Mouse (Mus musculus) heart, embryonic 12.5 days (tissue): ENCODE results near the gene Tox4. TPM values are rescaled to one million over a fixed set of nuclear protein-coding genes. Genes with fewer than 3 reads are reported as not detected.

Experiments
- ATAC-seq: fragments of 200-750 bp; cut with Nextera tagmentation; 2 replicates; pipeline ENCODE4 v1.8.0; 2017; ENCODE audit warnings: moderate TSS enrichment, moderate library complexity; ENCODE audit not compliant: insufficient number of reproducible peaks, low FRiP score
- H3K27ac ChIP-seq: fragments of 300-500 bp; sonication (generic); 2 replicates; pipeline ENCODE4 v1.5.1; 2016; ENCODE audit warnings: mild to moderate bottlenecking, moderate library complexity; ENCODE audit not compliant: poor library complexity, severe bottlenecking
- H3K27me3 ChIP-seq: fragments of 300-500 bp; sonication (generic); replicated peaks from 2 replicates; pipeline ENCODE4 v1.6.1; 2016; ENCODE audit warnings: mild to moderate bottlenecking, moderate library complexity
- H3K36me3 ChIP-seq: fragments of 300-500 bp; sonication (generic); 2 replicates; pipeline ENCODE4 v1.6.1; 2016; ENCODE audit warnings: mild to moderate bottlenecking, moderate library complexity
- H3K4me1 ChIP-seq: fragments of 300-500 bp; sonication (generic); replicated peaks from 2 replicates; pipeline ENCODE4 v1.6.1; 2016; ENCODE audit warnings: mild to moderate bottlenecking
- H3K4me2 ChIP-seq: fragments of 300-500 bp; sonication (generic); 2 replicates; pipeline ENCODE4 v1.6.1; 2016; ENCODE audit warnings: mild to moderate bottlenecking, moderate library complexity
- H3K4me3 ChIP-seq: fragments of 300-500 bp; sonication (generic); 2 replicates; pipeline ENCODE4 v1.5.1; 2016; ENCODE audit warnings: mild to moderate bottlenecking
- H3K9ac ChIP-seq: fragments of 300-500 bp; sonication (generic); 2 replicates; pipeline ENCODE4 v1.6.1; 2016; ENCODE audit warnings: mild to moderate bottlenecking, moderate library complexity
- H3K9me3 ChIP-seq: fragments of 300-500 bp; sonication (generic); replicated peaks from 2 replicates; pipeline ENCODE4 v1.6.1; 2016; ENCODE audit warnings: mild to moderate bottlenecking, moderate library complexity
- WGBS: fragments of 180-500 bp; shearing (Covaris S2); methylation state at CpG from one replicate; pipeline ENCODE4 v1.1.7; 2016; 5-methylcytosine and 5-hydroxymethylcytosine counted together
- polyA plus RNA-seq: library from polyadenylated mRNA; unstranded; fragments of >200 nt; fragmentation: Nextera tagmentation; extraction: Ambion mirVana; gene quantifications from 2 replicates; pipeline ENCODE4 v1.2.1, GENCODE M21; 2016

The Tox4 gene
- polyA plus RNA-seq, 1 experiment from 2014 or later: 35.8 TPM

- peaks cover 9% of the 10 kb centered on the region for H3K27me3 ChIP-seq
- no peak for ATAC-seq
- no peaks in the 10 kb centered on the region for H3K36me3 ChIP-seq
- 30% methylated on average over 21 of the region's 21 CpGs for WGBS
- no peak overlapping the region for H3K4me3 ChIP-seq
- no peaks in the 10 kb centered on the region for H3K4me1 ChIP-seq
- no peak overlapping the region for H3K27ac ChIP-seq
- H3K9me3 ChIP-seq: peaks cover under 1% of the 10 kb centered on the region; the same call in 1 of the 2 replicates
- peak overlapping the region; percentile 47 for H3K4me2 ChIP-seq
- no peak overlapping the region for H3K9ac ChIP-seq
Measured at GRCm38 (mm10) chr14:52338751-52339511, 60.0 kb downstream of the Tox4 start.

GRCm38 (mm10) chr14:52339512-52339852 is 60.5 kb downstream of the Tox4 start:
- peaks cover 6% of the 10 kb centered on the region; the same call in 1 of the 2 replicates for H3K9me3 ChIP-seq
- WGBS: 63% methylated on average over 6 of the region's 6 CpGs
- ATAC-seq: no peak
- no peaks in the 10 kb centered on the region for H3K4me1 ChIP-seq
- no peaks in the 10 kb centered on the region for H3K36me3 ChIP-seq
- no peak overlapping the region for H3K9ac ChIP-seq
- H3K27me3 ChIP-seq: peaks cover 6% of the 10 kb centered on the region
- H3K4me2 ChIP-seq: no peak overlapping the region
- H3K4me3 ChIP-seq: no peak overlapping the region
- H3K27ac ChIP-seq: no peak overlapping the region

Other genes with a start within 250 kb of the Tox4 start
- not detected in 2 replicates for gene Olfr221, start 236.7 kb upstream of the Tox4 start, polyA plus RNA-seq
- gene Hnrnpc, start 175.1 kb upstream of the Tox4 start, polyA plus RNA-seq: 425 and 438 TPM in 2 replicates
- gene Rpgrip1, start 168.4 kb upstream of the Tox4 start, polyA plus RNA-seq: 31.9 and 32.1 TPM in 2 replicates
- gene Supt16, start 81.7 kb upstream of the Tox4 start, polyA plus RNA-seq: 35.8 and 36.5 TPM in 2 replicates
- 35.0 and 36.0 TPM in 2 replicates for gene Chd8, start 21.4 kb upstream of the Tox4 start, polyA plus RNA-seq
- 15.1 and 16.7 TPM in 2 replicates for gene Rab2b, start 399 bp downstream of the Tox4 start, polyA plus RNA-seq
- 29.3 and 30.7 TPM in 2 replicates for gene Mettl3, start 26.0 kb downstream of the Tox4 start, polyA plus RNA-seq
- 11.9 and 12.5 TPM in 2 replicates for gene Sall2, start 49.6 kb downstream of the Tox4 start, polyA plus RNA-seq
- gene Olfr1513, start 77.3 kb downstream of the Tox4 start, polyA plus RNA-seq: not detected in 2 replicates
- gene Olfr1512, start 100.0 kb downstream of the Tox4 start, polyA plus RNA-seq: not detected in 2 replicates
- not detected in 2 replicates for gene Olfr1511, start 118.2 kb downstream of the Tox4 start, polyA plus RNA-seq
- gene Olfr1510, start 135.2 kb downstream of the Tox4 start, polyA plus RNA-seq: not detected in 2 replicates
- not detected in 2 replicates for gene Olfr1509, start 163.8 kb downstream of the Tox4 start, polyA plus RNA-seq
- gene Olfr1508, start 188.3 kb downstream of the Tox4 start, polyA plus RNA-seq: not detected in 2 replicates
- not detected in 2 replicates for gene Olfr1507, start 216.6 kb downstream of the Tox4 start, polyA plus RNA-seq